Mouse (Mus musculus): ENCODE measurements around the gene Creb3l4.
"Not testable (repeated sequence)": the region's sequence is repeated elsewhere in the genome, so short reads cannot be mapped to it uniquely, and the experiment has no call there.

Gene Creb3l4

GRCm38 (mm10) chr3:90264687-90265033 lies 21.3 kb upstream of the Creb3l4 start:
- no peak for DNase-seq

DNA sequence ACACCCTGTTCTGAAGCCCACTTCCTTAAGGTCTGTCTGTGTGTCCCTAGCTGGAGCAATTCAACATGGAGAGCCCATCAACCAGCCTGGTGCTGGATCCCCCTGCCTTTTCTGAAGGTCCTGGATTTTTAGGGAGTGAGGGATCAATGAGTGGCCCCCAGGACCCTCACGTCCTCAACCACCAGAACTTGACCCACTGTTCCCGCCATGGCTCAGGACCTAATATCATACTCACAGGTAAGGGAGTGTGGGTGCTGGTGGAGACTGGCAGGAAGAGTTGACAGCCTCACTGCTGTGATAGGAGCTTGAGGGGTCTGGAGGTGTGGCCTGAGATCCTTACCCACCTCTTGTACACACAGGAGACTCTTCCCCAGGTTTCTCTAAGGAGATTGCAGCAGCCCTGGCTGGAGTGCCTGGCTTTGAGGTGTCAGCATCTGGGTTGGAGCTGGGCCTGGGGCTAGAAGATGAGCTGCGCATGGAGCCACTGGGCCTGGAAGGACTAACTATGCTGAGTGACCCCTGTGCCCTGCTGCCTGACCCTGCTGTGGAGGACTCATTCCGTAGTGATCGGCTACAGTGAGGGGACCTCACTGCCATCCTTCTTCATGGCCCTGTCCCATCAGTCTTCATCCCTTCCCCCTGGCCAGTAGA lies 19.9 kb upstream of the Creb3l4 start:
- no peak for DNase-seq

DNA sequence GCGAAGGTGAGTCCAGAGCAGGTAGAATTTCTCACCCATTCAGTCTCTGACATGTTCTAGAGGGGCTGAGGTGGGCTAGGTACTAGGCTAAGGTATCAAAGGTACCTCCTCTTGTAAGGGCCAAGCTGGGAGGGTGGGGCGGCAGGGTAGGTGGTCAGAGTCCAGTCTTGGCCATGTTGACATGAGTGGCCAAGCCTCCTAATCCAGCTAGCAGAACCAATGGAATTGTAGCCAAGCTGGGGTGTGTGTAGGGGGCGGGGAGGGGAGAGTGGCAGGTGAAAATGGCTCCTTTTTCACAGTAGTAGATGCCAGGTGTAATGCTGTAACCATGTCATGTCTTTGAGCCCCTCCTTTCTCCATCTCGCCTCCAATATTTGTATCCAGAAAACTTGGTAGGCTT lies 15.2 kb upstream of the Creb3l4 start:
- no peak for DNase-seq

DNA sequence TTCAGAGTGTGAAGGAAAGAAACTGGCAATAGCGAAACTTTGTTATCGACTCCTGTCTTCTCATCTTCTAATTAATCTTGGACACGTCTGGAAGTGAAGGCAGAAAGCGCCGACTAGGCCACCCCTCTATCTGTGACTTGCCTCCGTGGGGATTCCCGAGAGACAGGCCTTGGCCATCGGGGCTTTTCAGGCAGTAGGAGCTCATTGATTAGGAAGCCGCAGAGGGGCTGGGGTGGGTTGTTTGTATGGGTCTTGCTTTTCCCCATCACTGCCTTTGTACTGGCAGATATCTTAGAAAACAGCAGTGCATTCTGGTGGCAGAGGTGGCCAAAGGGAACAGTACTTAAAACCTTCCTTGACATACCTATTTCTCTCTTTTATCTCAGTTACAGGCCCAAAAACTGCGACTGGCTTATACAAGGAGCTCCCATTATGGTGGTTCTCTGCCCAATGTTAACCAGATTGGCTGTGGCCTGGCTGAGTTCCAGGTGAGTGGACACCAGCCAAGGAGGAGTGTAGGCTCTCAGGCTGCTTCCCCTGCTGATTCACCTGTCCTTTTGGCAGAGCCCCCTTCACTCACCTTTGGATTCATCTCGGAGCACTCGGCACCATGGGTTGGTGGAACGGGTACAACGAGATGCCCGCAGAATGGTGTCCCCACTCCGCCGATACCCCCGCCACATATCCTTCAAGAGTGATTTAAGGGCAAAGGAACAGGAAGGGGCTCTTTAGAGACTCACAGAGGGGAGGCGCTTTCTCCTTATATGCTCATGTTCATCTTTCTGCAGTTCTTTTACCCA lies 13.6 kb upstream of the Creb3l4 start:
- no peak for DNase-seq

- DNase-seq, result no peak
Measured at GRCm38 (mm10) chr3:90255784-90256353, 12.6 kb upstream of the Creb3l4 start.

DNA sequence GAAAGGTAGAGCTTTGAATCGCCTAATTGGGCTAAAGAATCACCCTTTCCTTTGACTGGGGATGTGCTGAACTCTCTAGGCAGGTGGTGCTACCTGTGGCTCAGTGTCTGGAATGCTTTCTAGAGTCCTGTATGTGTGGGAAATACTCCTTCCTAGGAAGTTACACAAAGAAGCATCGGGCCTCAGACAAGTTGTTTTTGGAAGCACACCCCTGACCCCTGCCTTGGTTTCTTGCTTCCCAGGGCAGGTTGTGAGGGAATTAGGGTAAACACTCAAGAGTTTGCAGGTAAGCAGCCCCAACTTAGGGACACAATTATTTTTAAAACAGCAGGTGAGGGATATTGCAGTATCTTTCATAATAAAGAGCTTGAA lies 11.9 kb upstream of the Creb3l4 start:
- no peak for DNase-seq

GRCm38 (mm10) chr3:90254419-90255193 lies 11.3 kb upstream of the Creb3l4 start:
- DNase-seq, result no peak

DNA sequence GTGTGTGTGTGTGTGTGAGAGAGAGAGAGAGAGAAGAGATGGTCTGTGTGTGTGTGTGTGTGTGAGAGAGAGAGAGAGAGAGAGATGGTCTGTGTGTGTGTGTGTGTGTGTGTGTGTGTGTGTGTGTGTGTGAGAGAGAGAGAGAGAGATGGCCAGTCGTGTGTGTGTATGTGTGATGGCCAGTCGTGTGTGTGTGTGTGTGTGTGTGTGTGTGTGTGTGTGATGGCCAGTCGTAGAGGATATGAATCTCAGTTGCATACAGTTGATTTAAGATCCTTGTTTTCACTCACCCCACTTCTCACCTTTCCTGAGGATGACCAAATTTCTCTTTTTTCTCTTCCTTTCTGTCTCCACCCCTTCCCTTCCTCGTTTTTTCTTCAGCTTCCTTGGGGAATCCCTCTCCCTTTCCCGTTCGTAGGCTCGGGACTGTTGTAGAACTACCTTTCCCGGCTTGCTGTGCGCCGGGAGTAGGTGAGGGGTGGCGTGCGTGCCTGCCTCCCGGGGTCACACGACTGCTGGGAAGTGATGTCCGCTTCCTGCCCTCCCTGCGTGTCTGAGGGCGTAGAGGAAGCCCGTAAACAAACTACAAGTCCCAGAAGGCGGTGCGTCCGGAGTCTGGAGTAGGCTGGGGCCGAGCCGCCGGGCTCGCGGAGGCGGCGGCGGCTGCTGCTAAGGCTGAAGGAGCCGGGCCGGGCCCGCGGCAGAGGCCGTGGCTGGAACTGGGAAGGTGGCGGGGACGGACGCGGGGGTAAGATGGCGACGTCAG lies 10.5 kb upstream of the Creb3l4 start, which contains the start of gene Crtc2:
TSS of gene Crtc2 (plus strand) at position 511 of the 766 bp plus-strand sequence.
- DNase-seq, result peak; percentile 96

- not testable (repeated sequence) for DNase-seq
Measured at GRCm38 (mm10) chr3:90253174-90253573, 9.9 kb upstream of the Creb3l4 start.

DNA sequence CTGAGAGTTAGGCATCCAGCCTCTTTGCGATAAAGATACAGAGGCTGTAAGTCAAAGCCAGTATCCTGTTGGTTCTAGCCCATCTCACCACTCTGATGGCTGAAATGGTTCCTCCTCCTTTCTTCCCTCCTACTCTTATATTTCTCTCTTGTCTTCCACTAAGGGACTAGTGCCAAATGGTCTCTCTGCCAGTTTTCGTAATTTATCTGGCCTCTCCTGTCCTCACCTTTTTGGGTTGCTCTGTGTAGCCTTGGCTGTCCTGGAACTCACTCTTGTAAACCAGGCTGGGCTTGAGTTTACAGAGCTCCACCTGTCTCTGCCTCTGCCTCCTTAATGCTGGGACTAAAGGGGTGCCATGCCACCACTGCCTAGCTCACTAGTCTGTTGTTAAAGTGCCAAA lies 9.3 kb upstream of the Creb3l4 start:
- not testable (repeated sequence) for DNase-seq

DNA sequence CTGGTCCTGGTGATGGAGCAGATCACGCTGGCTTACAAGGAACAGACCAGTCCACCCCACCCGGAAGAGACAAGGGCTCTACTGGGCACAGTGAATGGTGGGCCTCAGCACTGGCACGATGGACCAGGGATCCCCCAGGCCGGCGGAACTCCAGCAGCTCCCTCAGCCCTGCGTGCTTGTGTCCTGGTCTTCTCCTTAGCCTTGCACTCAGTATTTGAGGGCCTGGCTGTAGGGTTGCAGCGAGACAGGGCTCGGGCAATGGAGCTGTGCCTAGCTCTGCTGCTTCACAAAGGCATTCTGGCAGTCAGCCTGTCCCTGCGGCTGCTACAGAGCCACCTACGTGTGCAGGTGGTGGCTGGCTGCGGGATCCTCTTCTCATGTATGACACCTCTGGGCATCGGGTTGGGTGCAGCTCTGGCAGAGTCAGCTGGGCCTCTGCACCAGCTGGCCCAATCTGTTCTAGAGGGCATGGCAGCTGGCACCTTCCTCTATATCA lies 8.5 kb upstream of the Creb3l4 start:
- DNase-seq, result not testable (repeated sequence)

GRCm38 (mm10) chr3:90250791-90251190 lies 7.5 kb upstream of the Creb3l4 start:
- no peak for DNase-seq

DNA sequence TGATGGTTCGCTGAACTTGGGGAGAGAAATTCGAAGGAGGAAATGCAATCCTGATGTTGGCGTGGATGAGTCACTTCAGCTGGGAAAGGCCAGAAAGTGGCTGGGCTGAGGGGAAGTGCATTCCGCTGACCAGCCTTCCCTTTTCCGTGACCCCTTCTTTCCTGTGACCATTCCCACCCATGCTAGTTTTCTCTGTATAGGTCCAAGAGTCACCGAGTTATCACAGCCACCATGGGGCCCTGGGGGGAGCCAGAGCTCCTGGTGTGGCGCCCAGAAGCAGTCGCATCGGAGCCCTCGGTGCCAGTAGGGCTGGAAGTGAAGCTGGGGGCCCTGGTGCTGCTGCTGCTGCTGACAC lies 5.4 kb upstream of the Creb3l4 start:
- DNase-seq, result no peak

DNA sequence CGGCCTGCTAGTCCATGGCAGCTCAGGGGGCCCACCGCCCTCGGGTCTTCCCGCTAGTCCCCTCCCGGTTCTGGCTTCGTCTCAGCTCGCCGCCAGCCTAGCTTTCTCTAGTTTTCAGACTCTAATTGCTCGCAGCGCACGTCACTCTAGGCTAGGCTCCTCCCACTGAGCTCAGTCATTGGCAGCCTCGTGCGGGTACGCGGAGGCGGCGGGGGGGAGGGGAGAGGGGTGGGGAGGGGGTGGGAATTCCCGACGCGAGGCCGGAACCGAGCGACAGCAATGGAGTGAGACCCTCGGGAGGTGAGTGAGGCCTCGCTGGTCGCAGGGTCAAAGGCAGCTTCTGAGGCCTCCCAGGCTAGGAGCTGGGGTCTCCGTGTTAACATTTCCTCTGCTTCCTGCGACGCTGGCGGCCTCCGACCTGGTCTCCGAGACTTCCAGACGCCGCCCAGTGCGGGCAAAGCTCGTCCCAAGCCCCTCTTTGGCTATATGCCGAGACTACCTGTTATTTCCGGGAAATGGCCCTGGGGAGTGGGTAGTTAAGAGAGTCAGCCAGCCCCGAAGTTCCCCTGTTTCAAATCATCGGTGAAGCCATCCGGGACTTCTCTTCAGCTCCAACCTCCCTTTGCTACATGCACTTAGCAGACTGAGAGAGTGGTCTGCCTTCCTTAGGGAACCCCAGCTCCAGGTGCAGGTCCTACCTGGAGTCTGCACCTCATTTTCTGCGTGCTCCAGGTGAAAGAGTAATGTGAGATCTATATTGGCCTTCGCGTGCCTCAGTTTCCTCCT lies 4.8 kb upstream of the Creb3l4 start, which contains the start of gene Slc39a1:
TSS of gene Slc39a1 (plus strand) at position 213 of the 786 bp plus-strand sequence.
- DNase-seq, result peak; percentile 91

DNA sequence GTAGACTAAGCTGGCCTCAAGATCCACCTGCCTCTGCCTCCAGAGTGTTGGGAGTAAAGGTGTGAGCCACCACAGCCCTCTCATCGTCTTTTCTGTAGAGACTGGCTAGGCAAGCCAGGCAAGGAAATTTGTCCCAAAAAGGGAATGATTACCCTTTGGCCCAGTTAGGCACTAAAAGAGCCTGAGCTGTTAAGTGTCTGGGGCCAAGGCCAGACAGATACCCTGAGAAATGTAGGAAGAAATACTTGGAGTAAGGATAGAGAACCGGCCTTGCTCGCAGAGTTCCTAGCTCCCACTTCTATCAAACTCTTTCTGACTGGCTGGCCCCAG lies 4.3 kb upstream of the Creb3l4 start:
- no peak for DNase-seq

GRCm38 (mm10) chr3:90245406-90245805 lies 2.1 kb upstream of the Creb3l4 start:
- no peak for DNase-seq

DNA sequence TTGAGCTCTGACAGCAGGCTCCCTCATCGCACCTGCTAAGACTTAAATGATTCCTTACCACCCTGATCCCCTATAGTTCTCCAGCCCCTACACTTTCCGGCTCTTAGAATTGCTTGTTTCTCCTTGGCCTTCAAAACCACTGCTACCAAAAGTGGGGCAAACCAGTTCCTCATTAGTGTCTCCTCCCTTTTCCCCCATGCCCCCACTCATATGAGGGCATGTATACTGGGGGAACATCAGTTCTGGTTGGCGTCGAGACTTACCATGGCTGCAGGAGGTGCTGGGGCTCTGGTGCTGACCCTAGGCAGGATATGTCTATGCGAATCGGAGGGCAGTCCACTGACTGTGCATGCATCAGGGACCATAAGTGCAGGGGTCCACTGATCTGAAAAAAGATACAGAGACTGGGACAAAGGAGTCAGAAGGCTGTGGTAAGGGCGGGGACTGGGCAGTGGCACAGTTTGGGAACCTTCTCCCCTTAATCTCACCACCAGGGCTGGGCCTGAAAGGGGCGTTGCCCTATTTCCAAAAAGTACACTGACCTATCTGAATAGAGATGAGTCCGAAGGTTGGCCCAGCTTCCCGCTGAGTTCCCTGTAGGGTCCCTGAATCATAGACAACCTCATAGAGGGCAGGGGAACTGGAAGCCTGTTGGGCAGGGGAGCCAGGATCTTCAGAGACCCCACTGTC lies 1.5 kb downstream of the Creb3l4 start:
- no peak for DNase-seq

DNA sequence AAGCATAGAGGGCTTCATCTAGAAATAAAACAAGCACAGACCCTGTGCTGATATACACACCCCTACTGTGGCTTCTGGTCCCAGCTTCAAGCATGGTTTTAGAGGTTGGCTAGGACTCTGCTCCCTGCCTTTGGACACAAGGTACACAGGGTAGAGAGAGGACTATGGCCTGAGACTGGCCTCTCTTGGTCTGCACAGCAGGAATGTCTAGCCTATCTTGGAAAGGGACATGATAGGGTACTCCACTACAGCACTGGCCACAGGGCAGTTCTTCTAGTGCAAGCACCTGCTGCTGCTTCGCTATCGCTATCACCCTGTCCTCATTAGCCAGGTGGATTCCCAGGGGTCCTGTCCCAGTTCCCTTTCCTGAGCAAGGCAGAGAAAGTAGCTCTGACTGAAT lies 2.1 kb downstream of the Creb3l4 start:
- no peak for DNase-seq

DNA sequence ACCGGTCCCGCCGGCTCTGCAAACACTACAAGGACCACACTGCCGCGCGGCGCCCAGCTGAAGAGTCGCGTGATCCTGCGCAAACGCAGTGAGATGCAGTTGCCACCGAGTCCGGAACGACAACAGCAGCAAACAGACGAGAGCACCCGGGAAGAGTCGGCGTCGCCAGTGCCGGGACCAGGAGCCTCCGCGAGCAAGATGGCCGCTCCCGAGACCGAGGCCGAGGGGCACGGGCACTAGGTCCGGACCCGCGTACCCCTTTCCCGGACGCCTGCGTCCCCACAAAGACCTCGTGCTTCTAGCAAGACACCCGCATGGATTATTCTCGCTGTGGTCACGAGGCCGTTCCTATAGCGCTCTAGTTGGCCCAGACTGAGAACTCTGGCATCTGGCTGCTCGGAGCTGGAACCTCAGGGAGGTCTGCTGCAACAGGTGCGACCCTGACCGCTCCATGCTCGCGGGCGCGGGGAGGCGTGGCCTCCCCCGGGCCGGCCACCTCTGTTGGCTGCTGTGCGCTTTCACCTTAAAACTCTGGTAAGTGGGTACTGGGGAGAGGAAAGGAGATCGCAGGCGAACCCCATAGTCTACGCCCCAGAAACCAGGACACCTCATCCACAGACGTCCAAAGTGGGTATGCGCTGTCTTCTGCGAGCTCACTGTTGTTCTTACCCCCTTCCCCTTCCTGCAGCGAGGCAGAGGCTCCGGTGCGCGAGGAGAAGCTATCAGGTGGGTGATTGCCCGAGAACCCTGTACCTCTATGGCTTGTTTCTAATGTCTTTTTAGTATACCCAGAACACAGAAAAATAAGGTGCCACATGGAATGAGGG lies 11.6 kb downstream of the Creb3l4 start, which contains the start of gene Jtb:
TSS of gene Jtb (plus strand) at position 91 of the 827 bp plus-strand sequence.
- DNase-seq, result peak; percentile 95

- DNase-seq, result no peak
Measured at GRCm38 (mm10) chr3:90231075-90231474, 12.2 kb downstream of the Creb3l4 start.
